Mouse (Mus musculus): ENCODE data around the gene Lrrc15.

Lrrc15 gene

GRCm38 (mm10) chr16:30275558-30276340 is 7.3 kb downstream of the Lrrc15 start:
- DNase-seq = no peak

DNA sequence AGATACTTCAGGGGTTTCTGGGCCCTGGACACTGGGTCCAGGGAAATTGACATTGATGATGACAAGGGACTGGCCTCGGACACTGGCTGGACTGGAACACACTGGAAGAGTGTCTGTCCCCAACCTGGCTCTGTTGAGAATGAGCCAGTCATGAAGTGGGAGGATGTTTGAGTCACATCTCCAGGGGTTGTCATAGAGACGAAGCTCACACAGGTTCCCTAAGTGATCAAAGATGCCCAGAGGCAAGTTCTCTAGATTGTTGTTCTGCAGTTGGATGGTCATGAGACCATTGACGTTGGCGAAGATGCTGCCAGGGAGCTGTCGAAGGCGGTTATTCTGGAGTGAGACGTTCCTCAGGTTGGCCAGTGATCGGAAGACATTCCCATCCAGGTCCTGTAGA is 10.0 kb downstream of the Lrrc15 start:
- no peak for DNase-seq

DNA sequence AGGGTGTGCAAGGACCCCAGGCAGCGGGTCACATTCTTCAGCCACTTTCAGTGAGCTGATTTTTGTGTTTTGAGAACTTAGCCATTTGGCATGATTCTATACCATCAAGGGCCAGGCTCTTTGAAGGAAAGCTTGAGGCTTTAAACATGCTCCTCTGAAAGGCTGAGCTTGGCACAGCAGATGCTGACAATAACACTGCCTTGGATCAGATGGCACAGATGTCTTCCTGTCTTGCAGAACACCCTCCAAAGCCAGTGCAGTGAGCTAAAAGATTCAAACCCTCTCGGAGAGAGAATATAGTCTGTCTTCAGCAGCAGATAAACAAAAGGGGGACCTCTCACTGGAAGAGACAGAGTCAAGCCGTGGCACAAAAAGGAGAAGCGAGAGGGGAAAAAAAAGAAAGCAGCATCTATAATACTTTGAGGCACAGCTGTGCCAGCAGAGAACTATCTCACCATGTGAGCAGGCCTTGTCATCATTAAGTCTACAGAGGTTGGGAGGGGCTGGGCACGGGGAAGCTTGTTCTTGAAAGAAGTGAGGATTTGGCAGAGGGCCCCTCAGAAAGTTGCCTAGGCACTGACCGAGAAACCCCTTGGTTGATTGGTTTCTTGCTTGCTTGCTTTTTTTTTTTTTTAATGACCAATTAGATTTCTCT is 11.0 kb downstream of the Lrrc15 start:
- no peak for DNase-seq

DNA sequence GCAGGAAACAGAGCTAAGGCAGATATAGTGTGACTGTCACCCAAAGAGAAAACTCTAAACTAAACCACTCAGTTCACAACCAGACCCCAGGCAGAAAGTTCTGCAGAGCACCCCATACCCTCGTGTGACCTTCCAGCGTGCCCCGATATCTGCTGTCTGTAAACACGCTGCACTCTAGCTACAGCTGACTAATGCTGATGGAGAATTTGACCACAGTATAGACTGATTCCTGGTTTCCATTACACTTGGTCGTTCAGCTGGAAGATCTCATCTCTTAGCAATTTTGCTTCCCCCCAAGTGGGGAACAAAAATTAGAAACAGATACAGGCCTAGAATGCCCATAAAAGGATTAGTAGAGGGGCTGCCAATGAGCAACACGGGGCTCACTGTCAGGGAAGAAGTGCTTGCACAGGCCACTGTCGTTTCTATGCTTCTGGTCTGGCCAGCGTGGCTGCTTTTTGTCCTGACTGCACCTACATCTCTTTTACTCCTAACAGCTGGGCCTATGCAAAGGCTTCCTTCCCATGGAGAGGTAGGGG is 11.8 kb downstream of the Lrrc15 start:
- DNase-seq = no peak

GRCm38 (mm10) chr16:30267359-30267758 is 15.7 kb downstream of the Lrrc15 start, which contains the start of gene Cpn2:
Gene Cpn2, minus strand, starts transcription at chr16:30267499.
- DNase-seq = no peak

DNA sequence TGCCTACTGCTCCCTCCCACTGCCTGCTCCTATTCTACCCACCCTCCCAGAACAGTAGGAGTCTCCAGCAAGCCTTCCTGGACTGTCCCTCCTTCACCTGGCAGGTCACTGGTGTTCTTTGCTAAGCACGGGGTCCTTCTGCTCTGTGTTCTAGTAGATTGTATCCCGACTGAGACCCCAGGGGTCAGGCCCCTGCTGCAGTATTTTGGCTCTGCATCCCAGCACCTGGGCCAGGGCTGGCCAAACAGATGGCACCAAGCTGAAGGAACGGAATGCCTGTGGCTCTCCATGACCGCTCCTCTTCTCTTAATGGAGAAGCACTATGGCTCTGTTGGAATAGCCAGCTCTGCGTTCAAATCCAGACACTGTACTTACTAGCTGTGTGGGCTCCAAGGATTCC is 16.5 kb downstream of the Lrrc15 start:
- no peak for DNase-seq

DNA sequence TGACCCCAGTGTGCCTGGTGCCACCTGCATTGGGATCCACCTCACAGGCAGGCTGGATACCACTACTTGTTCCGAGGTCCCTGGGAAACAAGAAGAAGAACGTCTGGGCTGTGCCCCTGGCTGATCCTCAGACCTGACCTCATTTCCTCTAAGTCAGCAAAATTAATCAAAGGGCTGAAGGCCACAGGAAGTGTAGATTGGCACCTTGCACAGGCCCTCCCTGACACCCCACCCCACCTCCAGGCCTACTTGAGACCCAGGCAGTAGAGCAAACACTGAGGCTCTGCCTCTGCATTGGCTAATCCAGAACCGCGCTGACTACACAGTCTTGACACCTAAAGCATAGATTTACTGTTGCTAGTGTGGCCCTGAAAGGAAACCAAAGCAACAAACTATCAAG is 17.4 kb downstream of the Lrrc15 start:
- no peak for DNase-seq

DNA sequence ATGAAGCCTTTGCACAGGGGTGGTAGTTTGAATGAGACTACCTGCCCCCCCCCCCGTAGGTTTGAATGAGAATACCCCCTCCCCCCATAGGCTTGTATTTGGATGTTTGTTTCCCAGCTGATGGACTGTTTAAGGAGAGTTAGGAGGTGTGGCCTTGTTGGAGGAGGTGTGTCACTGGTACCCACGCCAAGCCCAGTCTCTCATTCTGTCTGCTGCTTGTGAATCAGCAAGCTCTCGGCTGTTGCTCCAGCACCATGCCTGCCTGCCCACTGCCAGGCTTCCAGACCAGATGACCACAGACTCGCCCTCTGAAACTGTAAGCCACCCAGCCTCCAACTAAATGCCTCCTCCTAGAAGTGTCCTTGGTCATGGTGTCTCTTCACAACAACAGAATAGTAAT is 19.9 kb downstream of the Lrrc15 start:
- DNase-seq = no peak

DNA sequence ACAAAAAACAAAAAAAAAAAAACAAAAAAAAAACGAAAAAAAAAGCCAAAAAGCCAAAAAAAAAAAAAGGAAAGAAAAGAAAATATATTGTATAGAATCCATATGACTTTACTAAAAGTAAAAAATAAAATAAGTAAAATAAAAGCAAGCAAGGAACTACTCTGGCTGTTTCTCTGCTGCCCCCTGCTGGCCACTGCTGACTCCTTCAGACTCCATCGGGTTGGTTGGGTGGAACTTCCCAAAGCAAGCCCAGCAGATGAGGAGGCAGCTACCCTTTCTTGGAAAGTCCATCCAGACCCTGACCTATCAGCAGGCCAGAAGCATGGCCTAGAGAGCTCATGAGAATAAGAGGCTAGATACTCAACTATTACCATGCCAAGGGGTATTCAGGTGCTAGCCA is 20.4 kb downstream of the Lrrc15 start:
- peak; percentile 68 to 91 for DNase-seq

DNA sequence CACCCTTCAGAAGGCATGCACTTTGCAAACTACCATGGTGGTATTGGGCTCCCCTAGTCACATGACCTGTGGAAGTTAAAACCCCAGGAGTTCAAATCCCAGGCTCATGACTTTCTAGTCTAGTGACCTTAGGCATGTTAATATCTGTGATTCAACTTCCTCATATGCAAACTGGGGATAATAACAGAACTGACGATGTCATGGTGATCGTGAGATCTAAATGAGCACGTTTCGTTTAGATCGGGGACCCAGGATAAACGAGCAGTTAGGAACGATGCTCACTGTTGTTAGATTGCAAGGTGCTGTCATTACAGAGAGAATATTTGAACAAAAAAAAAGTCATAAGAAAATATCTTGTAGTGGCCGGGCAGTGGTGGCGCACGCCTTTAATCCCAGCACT is 20.9 kb downstream of the Lrrc15 start:
- no peak for DNase-seq

DNA sequence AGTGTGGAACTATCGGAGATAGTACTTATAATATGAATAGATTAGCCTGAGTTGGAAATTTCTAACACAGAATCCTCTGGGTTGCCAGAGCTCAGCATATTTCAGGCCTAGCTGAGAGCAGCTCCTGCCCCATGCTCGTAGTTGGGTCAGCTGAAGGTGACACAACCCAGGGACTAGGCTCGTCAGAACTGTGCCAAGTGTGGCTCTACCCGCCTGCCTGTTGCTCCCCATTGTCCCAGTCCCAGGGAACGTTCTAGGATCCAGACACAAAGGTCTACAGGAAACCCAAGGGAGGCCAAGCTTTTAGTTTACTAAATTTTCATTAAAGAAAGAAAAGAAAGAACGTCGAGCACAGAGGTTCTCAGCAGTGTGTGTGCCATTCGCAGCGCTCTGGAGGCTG is 21.7 kb downstream of the Lrrc15 start:
- no peak for DNase-seq

GRCm38 (mm10) chr16:30260012-30260635 is 22.9 kb downstream of the Lrrc15 start:
- peak; percentile 67 to 68 for DNase-seq

GRCm38 (mm10) chr16:30259444-30259843 is 23.6 kb downstream of the Lrrc15 start:
- DNase-seq = no peak

DNA sequence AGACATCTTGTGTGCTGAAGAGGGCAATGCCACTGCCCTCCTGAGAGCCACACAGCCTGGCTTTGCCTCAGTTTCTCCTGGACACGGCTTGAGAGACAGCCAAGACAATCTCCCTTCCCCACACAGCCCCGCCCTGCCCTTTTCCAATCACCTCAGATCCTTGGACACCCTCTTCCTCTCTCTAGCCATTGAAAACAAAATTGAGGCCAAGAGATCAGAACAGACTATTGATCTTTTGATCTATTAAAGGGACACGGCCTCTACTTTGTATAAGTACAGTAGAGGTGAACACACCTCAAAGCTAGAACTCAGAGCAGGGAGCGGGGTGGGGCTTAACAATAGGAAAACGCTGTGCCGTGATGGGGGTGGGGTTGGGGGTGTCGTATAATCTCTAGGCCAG is 24.6 kb downstream of the Lrrc15 start:
- DNase-seq = no peak

- DNase-seq = no peak
Observed at GRCm38 (mm10) chr16:30257718-30258117, 25.3 kb downstream of the Lrrc15 start.

DNA sequence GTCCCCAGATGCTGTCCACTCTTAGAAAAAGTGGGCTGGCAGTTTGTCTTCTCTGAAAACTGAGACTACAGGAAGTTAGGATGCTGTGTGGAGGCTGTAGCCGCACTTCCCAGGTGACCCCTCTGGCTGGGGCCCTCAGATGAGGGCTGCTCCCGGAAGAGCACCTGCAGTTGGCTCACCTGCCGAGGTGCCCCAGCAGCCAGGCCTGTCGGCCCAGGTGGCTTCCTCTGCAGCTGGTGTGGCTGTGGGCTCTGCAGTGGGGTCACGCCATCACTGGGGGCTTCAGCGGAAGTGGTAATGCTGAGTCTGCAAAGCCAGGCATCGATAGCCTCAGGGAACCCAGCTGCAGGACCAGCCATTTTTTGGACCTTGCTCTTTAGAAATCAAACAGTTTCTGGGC is 28.0 kb downstream of the Lrrc15 start:
- no peak for DNase-seq

DNA sequence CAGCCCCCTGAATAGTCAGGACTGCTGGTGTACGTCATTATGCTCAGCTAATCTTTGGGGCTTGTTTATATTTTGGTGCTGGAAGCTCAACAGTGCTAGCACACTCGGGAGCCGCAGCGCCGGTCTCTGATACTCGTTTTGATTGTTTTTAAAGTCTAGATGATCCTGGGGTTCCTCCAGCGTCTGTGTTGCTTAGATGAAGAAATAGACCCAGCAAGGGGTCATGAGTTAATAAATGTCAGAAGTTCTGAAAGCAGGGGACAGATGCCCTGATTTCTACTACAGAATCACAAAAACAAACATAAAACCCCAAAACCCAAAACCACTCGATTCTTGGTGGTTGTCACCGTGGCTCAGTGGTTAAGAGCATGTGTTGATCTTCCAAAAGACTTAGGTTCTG is 29.2 kb downstream of the Lrrc15 start:
- no peak for DNase-seq

GRCm38 (mm10) chr16:30253374-30253773 is 29.7 kb downstream of the Lrrc15 start:
- peak in 1 of 2 experiments; percentile 37 for DNase-seq

DNA sequence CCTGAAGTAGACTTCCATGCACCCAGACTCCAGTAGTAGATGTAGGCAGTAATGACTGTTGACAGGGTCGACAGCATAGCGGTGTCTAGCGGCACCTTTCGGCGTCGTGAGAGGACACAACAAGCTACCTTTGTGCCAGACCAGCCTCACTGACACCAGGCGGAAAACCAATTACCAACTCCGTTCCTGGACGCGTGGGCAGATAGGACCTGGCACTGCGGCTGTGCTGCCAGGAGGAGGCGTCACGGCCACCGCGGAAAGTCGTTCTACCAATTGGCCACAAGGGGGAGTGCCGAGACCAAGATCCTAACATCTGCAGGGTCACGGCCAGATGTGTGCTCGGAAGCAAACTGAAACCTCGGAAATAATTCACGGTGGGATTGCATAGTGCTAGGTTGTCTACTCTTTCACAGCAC is 31.0 kb downstream of the Lrrc15 start:
- DNase-seq = peak; percentile 78 to 86

DNA sequence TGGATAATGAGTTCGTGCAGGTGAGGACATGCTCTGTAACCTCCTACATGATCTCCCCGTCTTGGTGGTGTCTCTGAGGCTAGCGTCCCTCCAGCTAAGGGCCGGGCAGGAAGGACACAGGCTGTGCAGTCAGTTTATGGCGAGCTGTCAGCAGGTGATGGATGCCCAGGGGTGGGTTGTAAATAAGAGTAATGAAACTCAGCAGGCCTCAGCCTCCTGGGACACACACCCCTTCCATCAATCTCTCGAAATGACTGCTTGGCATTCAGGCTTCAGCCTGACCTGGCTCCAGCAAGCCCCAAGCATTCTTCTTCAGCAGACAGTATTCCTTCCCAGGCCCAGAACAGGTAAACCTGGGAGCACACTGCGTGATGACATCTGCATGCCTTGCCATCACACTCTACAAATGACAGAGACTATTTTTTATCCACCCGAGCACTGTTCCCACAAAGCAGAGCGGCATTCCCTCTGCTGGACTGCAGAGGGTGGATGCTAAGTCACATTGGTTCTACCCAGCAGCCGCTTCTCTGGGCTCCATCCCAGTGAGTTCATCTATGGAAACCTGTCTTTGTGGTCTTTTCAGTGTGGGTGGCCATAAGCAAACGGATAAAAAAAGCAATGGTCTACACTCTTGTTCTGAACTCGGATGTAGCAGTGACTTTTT is 38.9 kb downstream of the Lrrc15 start:
- DNase-seq = no peak

DNA sequence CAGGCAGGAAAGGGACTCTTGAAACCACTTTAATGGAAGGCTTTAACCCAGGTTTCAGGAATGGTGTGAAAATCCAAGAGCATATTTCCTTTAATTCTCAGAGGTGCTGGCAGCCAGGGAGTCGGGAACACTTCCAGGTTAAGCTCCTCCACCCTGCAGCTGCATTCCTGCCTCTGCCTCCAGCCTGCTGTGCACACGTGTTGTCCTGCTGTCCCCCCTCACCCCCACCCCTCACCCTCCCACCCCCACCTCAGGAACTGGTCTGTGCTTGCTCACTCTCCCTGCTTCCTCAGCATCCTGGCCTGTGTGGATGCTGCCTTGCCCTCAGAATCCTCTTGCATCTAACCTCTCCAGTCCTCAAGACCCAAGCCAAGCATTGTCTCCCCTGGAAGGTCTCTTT is 41.4 kb downstream of the Lrrc15 start:
- no peak for DNase-seq

DNA sequence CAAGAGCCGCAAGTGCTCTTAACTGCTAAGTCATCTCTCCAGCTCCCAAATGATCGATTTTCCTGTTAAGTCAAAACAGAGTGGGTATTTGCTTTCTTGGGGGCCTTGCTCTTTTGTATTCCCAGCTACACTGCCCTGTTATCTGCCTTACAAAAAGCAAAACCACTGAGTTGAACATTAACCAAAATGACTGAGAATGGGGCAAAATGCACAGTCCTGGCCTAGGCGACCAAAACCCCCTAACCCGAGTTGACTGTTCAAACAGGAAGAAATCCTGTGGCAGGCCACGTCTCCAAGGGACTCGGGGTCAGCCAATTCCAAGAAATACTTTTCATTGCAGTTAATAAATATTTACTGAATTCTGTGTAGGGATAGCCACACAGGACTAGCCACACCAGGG is 44.3 kb downstream of the Lrrc15 start:
- DNase-seq = peak; percentile 43

DNA sequence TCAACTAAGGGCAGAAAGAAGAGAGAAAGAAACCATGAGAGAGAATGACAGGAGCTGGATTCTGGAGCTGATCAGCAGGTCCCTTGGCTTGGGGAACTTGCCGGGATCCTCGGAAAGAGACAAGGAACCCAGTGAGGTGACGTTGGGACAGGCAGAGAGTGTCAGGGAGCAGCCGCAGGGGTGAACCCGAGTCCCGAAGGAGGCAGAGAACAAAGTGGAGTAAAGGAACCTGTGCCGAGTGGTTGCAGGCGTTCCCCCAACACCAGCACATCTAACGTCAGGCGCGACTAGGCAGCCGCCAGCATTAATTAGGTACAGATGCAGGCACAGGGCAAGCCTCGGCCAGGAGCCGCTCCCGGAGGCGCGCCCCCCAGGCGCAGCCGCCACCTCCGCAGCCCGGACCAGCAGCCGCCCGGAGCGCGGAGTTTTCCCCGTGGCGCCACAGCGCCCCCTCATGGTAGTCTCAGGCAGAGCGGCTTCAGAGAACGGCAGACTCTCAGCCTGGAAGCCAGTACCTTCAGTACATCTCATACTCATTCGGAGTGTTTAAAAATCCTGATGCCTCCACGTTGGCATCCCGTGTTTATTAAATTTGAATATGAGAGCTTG is 46.9 kb downstream of the Lrrc15 start:
- peak; percentile 77 to 93 for DNase-seq

Data from kidney, postnatal 36 days (tissue).